21 mouse cellular contexts compared by ENCODE assay signal in genomic region chr2:79244743-79245142, GRCm38 (mm10). TPM values are rescaled to one million over a fixed set of nuclear protein-coding genes. Genes with fewer than 3 reads are reported as not detected.
DNase-seq lines count a peak whose midpoint lies in the region; ATAC-seq and TF ChIP-seq lines count a peak whose summit lies in the region.
"Had no signal": no experiment of that assay in that cellular context is flagged by ENCODE, and none has a peak within 500 bp of the region (broad histone marks: within the 10 kb centered on the region; RNA-seq: fewer than 3 reads in every experiment).

No protein-coding gene starts in this region.

- peak; percentile 32 for ATAC-seq in liver, embryonic 13.5 days (ENCODE audit: low read depth)
- no peak for ATAC-seq in liver, embryonic 12.5 days
- ATAC-seq in liver, embryonic 14.5 days (ENCODE audit: insufficient read depth), result peak; percentile 37; the same call in 1 of the 2 replicates
- no peak for ATAC-seq in liver, embryonic 11.5 days (replicated peaks; ENCODE audit: low FRiP score)
- ATAC-seq in liver, embryonic 15.5 days (ENCODE audit: insufficient read depth), result peak; percentile 72
- no peak for ATAC-seq in liver, postnatal 0 days
- ATAC-seq in liver, embryonic 16.5 days (ENCODE audit: low read depth), result peak; percentile 62
- ATAC-seq: activated CD4-positive, CD25-positive, alpha-beta regulatory T cell, adult 4 months; CD4-positive, CD25-positive, alpha-beta regulatory T cell, adult 4 months; Patski had no signal

- no peaks in the 10 kb centered on the region for H3K36me3 ChIP-seq in liver, embryonic 13.5 days
- no peaks in the 10 kb centered on the region for H3K36me3 ChIP-seq in liver, embryonic 12.5 days
- H3K36me3 ChIP-seq in liver, embryonic 14.5 days (replicated peaks; ENCODE audit: control insufficient read depth, insufficient read depth, low read depth), result no peaks in the 10 kb centered on the region
- no peaks in the 10 kb centered on the region for H3K36me3 ChIP-seq in liver, embryonic 11.5 days (ENCODE audit: control insufficient read depth, insufficient read depth, low read length)
- H3K36me3 ChIP-seq in liver, embryonic 15.5 days (replicated peaks), result no peaks in the 10 kb centered on the region
- no peaks in the 10 kb centered on the region for H3K36me3 ChIP-seq in liver, postnatal 0 days (replicated peaks; ENCODE audit: insufficient read depth, low read length)
- no peaks in the 10 kb centered on the region for H3K36me3 ChIP-seq in liver, embryonic 16.5 days (ENCODE audit: control insufficient read depth, insufficient read depth)
- H3K36me3 ChIP-seq: G1E had no signal

- peaks cover 26% of the 10 kb centered on the region for H3K4me1 ChIP-seq in liver, embryonic 13.5 days (replicated peaks)
- H3K4me1 ChIP-seq in liver, embryonic 12.5 days, result peaks cover 21% of the 10 kb centered on the region
- peaks cover 12 to 15% of the 10 kb centered on the region in 2 experiments for H3K4me1 ChIP-seq in liver, embryonic 14.5 days (replicated peaks; ENCODE audit: control insufficient read depth in 2 of 2, insufficient read depth in 2 of 2, low read length in 1 of 2)
- H3K4me1 ChIP-seq in liver, embryonic 11.5 days (replicated peaks; ENCODE audit: control insufficient read depth, insufficient read depth, low read length), result peaks cover 12% of the 10 kb centered on the region
- H3K4me1 ChIP-seq in liver, embryonic 15.5 days (replicated peaks), result peaks cover 26% of the 10 kb centered on the region
- peaks cover 18% of the 10 kb centered on the region for H3K4me1 ChIP-seq in liver, postnatal 0 days (ENCODE audit: insufficient read depth)
- peaks cover 27% of the 10 kb centered on the region for H3K4me1 ChIP-seq in liver, embryonic 16.5 days (ENCODE audit: control insufficient read depth, low read depth, low read length)

- 17% methylated on average over 1 of the region's 1 CpGs for WGBS in liver, embryonic 13.5 days (ENCODE audit: insufficient replicate concordance)
- WGBS in liver, embryonic 12.5 days (ENCODE audit: insufficient replicate concordance), result 34% methylated on average over 1 of the region's 1 CpGs
- 33% methylated on average over 1 of the region's 1 CpGs for WGBS in liver, embryonic 14.5 days (ENCODE audit: insufficient replicate concordance)
- 73% methylated on average over 1 of the region's 1 CpGs for WGBS in liver, embryonic 11.5 days
- 26% methylated on average over 1 of the region's 1 CpGs for WGBS in liver, embryonic 15.5 days (ENCODE audit: insufficient replicate concordance)
- WGBS in liver, postnatal 0 days (ENCODE audit: insufficient replicate concordance), result 43% methylated on average over 1 of the region's 1 CpGs
- WGBS in liver, embryonic 16.5 days (ENCODE audit: insufficient replicate concordance), result 36% methylated on average over 1 of the region's 1 CpGs

- H3K4me2 ChIP-seq in liver, embryonic 13.5 days, result no peak overlapping the region
- no peak overlapping the region for H3K4me2 ChIP-seq in liver, embryonic 12.5 days
- H3K4me2 ChIP-seq in liver, embryonic 14.5 days (ENCODE audit: low read depth), result no peak overlapping the region
- no peak overlapping the region for H3K4me2 ChIP-seq in liver, embryonic 11.5 days
- 0 out of 2 replicates have a peak overlapping the region, but pooled peaks have one; percentile 23 for H3K4me2 ChIP-seq in liver, embryonic 15.5 days
- H3K4me2 ChIP-seq in liver, postnatal 0 days (ENCODE audit: low read depth, low read length), result no peak overlapping the region
- H3K4me2 ChIP-seq in liver, embryonic 16.5 days (ENCODE audit: low read depth, low read length), result 0 out of 2 replicates have a peak overlapping the region, but pooled peaks have one; percentile 18

- H3K9ac ChIP-seq in liver, embryonic 13.5 days, result no peak overlapping the region
- H3K9ac ChIP-seq in liver, embryonic 12.5 days, result no peak overlapping the region
- H3K9ac ChIP-seq in liver, embryonic 14.5 days (replicated peaks), result no peak overlapping the region
- no peak overlapping the region for H3K9ac ChIP-seq in liver, embryonic 11.5 days (ENCODE audit: low read depth, low read length)
- H3K9ac ChIP-seq in liver, embryonic 15.5 days, result no peak overlapping the region
- no peak overlapping the region for H3K9ac ChIP-seq in liver, postnatal 0 days (replicated peaks)
- no peak overlapping the region for H3K9ac ChIP-seq in liver, embryonic 16.5 days (ENCODE audit: low read depth, low read length)

- H3K9me3 ChIP-seq in liver, embryonic 13.5 days (replicated peaks), result no peaks in the 10 kb centered on the region
- no peaks in the 10 kb centered on the region for H3K9me3 ChIP-seq in liver, embryonic 12.5 days (replicated peaks)
- H3K9me3 ChIP-seq in liver, embryonic 14.5 days (ENCODE audit: control insufficient read depth, low read length), result no peaks in the 10 kb centered on the region
- no peaks in the 10 kb centered on the region for H3K9me3 ChIP-seq in liver, embryonic 11.5 days (ENCODE audit: control insufficient read depth, low read length)
- H3K9me3 ChIP-seq in liver, embryonic 15.5 days (replicated peaks), result no peaks in the 10 kb centered on the region
- H3K9me3 ChIP-seq in liver, postnatal 0 days (ENCODE audit: low read length), result no peaks in the 10 kb centered on the region
- no peaks in the 10 kb centered on the region for H3K9me3 ChIP-seq in liver, embryonic 16.5 days (replicated peaks; ENCODE audit: control insufficient read depth, low read length)
- H3K9me3 ChIP-seq: G1E had no signal

- H3K27me3 ChIP-seq in liver, embryonic 13.5 days, result no peaks in the 10 kb centered on the region
- H3K27me3 ChIP-seq in liver, embryonic 12.5 days (replicated peaks), result no peaks in the 10 kb centered on the region
- H3K27me3 ChIP-seq in liver, embryonic 14.5 days (ENCODE audit: control insufficient read depth, insufficient read depth, low read length), result no peaks in the 10 kb centered on the region
- no peaks in the 10 kb centered on the region for H3K27me3 ChIP-seq in liver, embryonic 11.5 days (replicated peaks; ENCODE audit: control insufficient read depth, insufficient read depth, low read length)
- H3K27me3 ChIP-seq in liver, embryonic 15.5 days, result no peaks in the 10 kb centered on the region
- H3K27me3 ChIP-seq in liver, postnatal 0 days (ENCODE audit: insufficient read depth, low read length), result no peaks in the 10 kb centered on the region
- no peaks in the 10 kb centered on the region for H3K27me3 ChIP-seq in liver, embryonic 16.5 days (ENCODE audit: control insufficient read depth, insufficient read depth, low read depth, low read length)

- no peak for DNase-seq in liver, embryonic 13.5 days
- DNase-seq in liver, embryonic 14.5 days (ENCODE audit: low read depth in 3 of 3, low spot score in 3 of 3), result no peak
- DNase-seq in liver, embryonic 11.5 days (ENCODE audit: low spot score), result no peak
- DNase-seq in liver, postnatal 0 days, result no peak
- no peak for DNase-seq in liver
- DNase-seq: adrenal gland, adult 2 months; adrenal gland, adult 8-10 months; adrenal gland, postnatal 10 days; adrenal gland, postnatal 14 days; adrenal gland, postnatal 25 days; adrenal gland, postnatal 36 days; B cell, adult 2 months; cerebellum, adult 11 months; cerebellum, adult 11-12 months had no signal

- H3K27ac ChIP-seq in liver, embryonic 13.5 days, result no peak overlapping the region
- no peak overlapping the region for H3K27ac ChIP-seq in liver, embryonic 12.5 days
- no peak overlapping the region for H3K27ac ChIP-seq in liver, embryonic 14.5 days
- no peak overlapping the region for H3K27ac ChIP-seq in liver, embryonic 11.5 days (ENCODE audit: low read depth, low read length)
- H3K27ac ChIP-seq in liver, embryonic 15.5 days (replicated peaks), result 0 out of 2 replicates have a peak overlapping the region, but pooled peaks have one; percentile 34
- H3K27ac ChIP-seq in liver, postnatal 0 days (ENCODE audit: low read depth), result no peak overlapping the region
- H3K27ac ChIP-seq in liver, embryonic 16.5 days (ENCODE audit: low read length), result no peak overlapping the region

- H3K4me3 ChIP-seq in liver, embryonic 13.5 days (replicated peaks), result no peak overlapping the region
- no peak overlapping the region for H3K4me3 ChIP-seq in liver, embryonic 12.5 days
- H3K4me3 ChIP-seq in liver, embryonic 14.5 days (ENCODE audit: insufficient read depth in 1 of 2, low read depth in 2 of 2, low read length in 2 of 2), result no peak overlapping the region
- no peak overlapping the region for H3K4me3 ChIP-seq in liver, embryonic 11.5 days (ENCODE audit: low read depth, low read length)
- no peak overlapping the region for H3K4me3 ChIP-seq in liver, embryonic 15.5 days (replicated peaks)
- no peak overlapping the region for H3K4me3 ChIP-seq in liver, postnatal 0 days (ENCODE audit: low read depth, low read length)
- H3K4me3 ChIP-seq in liver, embryonic 16.5 days (ENCODE audit: low read depth, low read length), result no peak overlapping the region

- no peak for TF ChIP-seq CTCF in liver, embryonic 14.5 days (IDR thresholded peaks at IDR 0.05; ENCODE audit: low read depth)
- TF ChIP-seq CTCF in liver, postnatal 0 days (IDR thresholded peaks at IDR 0.05; ENCODE audit: low read depth), result no peak

- TF ChIP-seq EP300 in liver, embryonic 14.5 days (IDR thresholded peaks at IDR 0.05; ENCODE audit: low read depth), result no peak
- TF ChIP-seq EP300 in liver, postnatal 0 days (IDR thresholded peaks at IDR 0.05; ENCODE audit: low read depth), result no peak

RNA-seq across cellular contexts. Expression of gene Itga4, which starts 10.5 kb away (rescaled TPM):
- polyA plus RNA-seq in liver, embryonic 13.5 days (2015; fragmentation: Nextera tagmentation; extraction: Ambion mirVana), result 24.8 and 30.1 TPM in 2 replicates
- polyA plus RNA-seq in liver, embryonic 12.5 days (2016; fragmentation: Nextera tagmentation; extraction: Ambion mirVana), result 36.9 and 39.3 TPM in 2 replicates
- 18.2 and 18.6 TPM in 2 replicates for polyA plus RNA-seq in liver, embryonic 14.5 days (2012; rRNA removed)
- polyA plus RNA-seq in liver, embryonic 14.5 days (2014; fragmentation: Nextera tagmentation; extraction: Ambion mirVana), result 27.0 and 27.6 TPM in 2 replicates
- 35.5 and 38.9 TPM in 2 replicates for polyA plus RNA-seq in liver, embryonic 11.5 days (2014; fragmentation: Nextera tagmentation; extraction: Ambion mirVana)
- polyA plus RNA-seq in liver, embryonic 15.5 days (2015; fragmentation: Nextera tagmentation; extraction: Ambion mirVana), result 27.7 and 30.8 TPM in 2 replicates
- 8.3 and 10.2 TPM in 2 replicates for polyA plus RNA-seq in liver, postnatal 0 days (2015; fragmentation: Nextera tagmentation; extraction: Ambion mirVana)
- 29.3 and 30.7 TPM in 2 replicates for polyA plus RNA-seq in liver, embryonic 16.5 days (2015; fragmentation: Nextera tagmentation; extraction: Ambion mirVana)

Comparison
In these comparisons a context has a peak if more than half of its experiments do, and no peak if none do; other contexts are left out.
1. ATAC-seq: peak in liver, embryonic 13.5 days (single experiment), liver, embryonic 14.5 days (single experiment), liver, embryonic 15.5 days (single experiment) and liver, embryonic 16.5 days (single experiment); none in liver, embryonic 12.5 days (single experiment), liver, embryonic 11.5 days (single experiment) and liver, postnatal 0 days (single experiment).
2. H3K4me2 ChIP-seq: peak in liver, embryonic 15.5 days (single experiment) and liver, embryonic 16.5 days (single experiment); none in liver, embryonic 13.5 days (single experiment), liver, embryonic 12.5 days (single experiment), liver, embryonic 14.5 days (single experiment), liver, embryonic 11.5 days (single experiment) and liver, postnatal 0 days (single experiment).